Mouse (Mus musculus) CH12.LX (cell line): ENCODE measurements around the gene Lgals7. TPM values are rescaled to one million over a fixed set of nuclear protein-coding genes. Genes with fewer than 3 reads are reported as not detected.
A peak's percentile ranks its signal among the peaks of the same experiment; 100 is the strongest.

Experiments used
- DNase-seq: peaks from one replicate; pipeline ENCODE4 v3.0.0-alpha.2; 2013; ENCODE audit errors: extremely low read depth
- H3K27ac ChIP-seq: 2 replicates; pipeline ENCODE4 v1.5.1; 2012; ENCODE audit warnings: low read depth, mild to moderate bottlenecking, control low read depth, moderate library complexity; ENCODE audit not compliant: insufficient read depth
- H3K27me3 ChIP-seq: replicated peaks from 2 replicates; pipeline ENCODE3; 2012; ENCODE audit warnings: inconsistent platforms
- H3K36me3 ChIP-seq, 2 experiments: replicated peaks in 1 of 2; 2 replicates each; pipeline versions ENCODE3 to v1.6.1; 2012; ENCODE audit warnings: inconsistent platforms in 1 of 2, low read length in 1 of 2, mild to moderate bottlenecking in 1 of 2, mixed read lengths in 1 of 2, moderate library complexity in 1 of 2; ENCODE audit not compliant: control insufficient read depth in 1 of 2, insufficient read depth in 1 of 2
- H3K4me1 ChIP-seq, 2 experiments: 2 replicates each; pipeline ENCODE4 v1.6.1; 2012; ENCODE audit warnings: inconsistent platforms in 1 of 2, moderate library complexity in 1 of 2; ENCODE audit not compliant: insufficient read depth in 2 of 2, control insufficient read depth in 1 of 2
- H3K4me2 ChIP-seq: 2 replicates; pipeline ENCODE4 v1.6.1; 2012; ENCODE audit warnings: low read depth, mild to moderate bottlenecking, control low read depth; ENCODE audit not compliant: poor library complexity, insufficient read depth, severe bottlenecking
- H3K4me3 ChIP-seq, 3 experiments: fragments of 150-350 bp in 1 of 3; sonication (generic) in 1 of 3; replicated peaks in 1 of 3; 2 replicates each; pipeline versions ENCODE3 to v1.5.1; 2011 to 2012; ENCODE audit warnings: low read depth in 2 of 3, low read length in 2 of 3, mild to moderate bottlenecking in 2 of 3, moderate library complexity in 2 of 3, control low read depth in 1 of 3, improper control_type of control experiment in 1 of 3, inconsistent platforms in 1 of 3, mixed read lengths in 1 of 3; ENCODE audit not compliant: poor library complexity in 1 of 3
- H3K79me2 ChIP-seq: replicated peaks from 2 replicates; pipeline ENCODE4 v1.6.1; 2012; ENCODE audit warnings: mild to moderate bottlenecking, moderate library complexity; ENCODE audit not compliant: control insufficient read depth, poor library complexity, insufficient read depth, severe bottlenecking; ENCODE audit errors: extremely low read depth
- H3K9ac ChIP-seq: 2 replicates; pipeline ENCODE4 v1.6.1; 2012; ENCODE audit warnings: low read depth, mild to moderate bottlenecking, control low read depth, moderate library complexity; ENCODE audit not compliant: insufficient read depth
- H3K9me3 ChIP-seq: replicated peaks from 2 replicates; pipeline ENCODE3; 2012; ENCODE audit warnings: low read length, inconsistent platforms, mixed read lengths
- BHLHE40 ChIP-seq: IDR thresholded peaks from 2 replicates; pipeline ENCODE4 v1.6.1; 2011; ENCODE audit warnings: mild to moderate bottlenecking, low read depth, low read length, improper control_type of control experiment
- CHD2 ChIP-seq: IDR thresholded peaks from 2 replicates; pipeline ENCODE4 v1.6.1; 2011; ENCODE audit warnings: low read length, improper control_type of control experiment
- CTCF ChIP-seq, 2 experiments: IDR thresholded peaks in 1 of 2; conservative IDR thresholded peaks in 1 of 2; 2 replicates each; pipeline ENCODE4 v1.5.1; 2011 to 2012; ENCODE audit warnings: low read depth in 2 of 2, low read length in 2 of 2, improper control_type of control experiment in 1 of 2, inconsistent platforms in 1 of 2, mild to moderate bottlenecking in 1 of 2, moderate library complexity in 1 of 2
- E2F4 ChIP-seq: IDR thresholded peaks from 2 replicates; pipeline ENCODE4 v1.6.1; 2011; ENCODE audit warnings: low read depth, low read length, improper control_type of control experiment; ENCODE audit not compliant: insufficient replicate concordance
- EP300 ChIP-seq: IDR thresholded peaks from 2 replicates; pipeline ENCODE4 v1.6.1; 2011; ENCODE audit warnings: low read length, improper control_type of control experiment
- ETS1 ChIP-seq: conservative IDR thresholded peaks from 2 replicates; pipeline ENCODE4 v1.6.1; 2012; ENCODE audit warnings: low read depth, mild to moderate bottlenecking, inconsistent platforms, low read length, improper control_type of control experiment, moderate library complexity
- GABPA ChIP-seq: IDR thresholded peaks from 2 replicates; pipeline ENCODE4 v1.6.1; 2012; ENCODE audit warnings: low read depth, low read length, improper control_type of control experiment, inconsistent platforms; ENCODE audit not compliant: insufficient replicate concordance
- IRF4 ChIP-seq: IDR thresholded peaks from 2 replicates; pipeline ENCODE4 v1.6.1; 2014; ENCODE audit warnings: low read depth, mild to moderate bottlenecking, inconsistent platforms, low read length, improper control_type of control experiment
- MAFK ChIP-seq: IDR thresholded peaks from 2 replicates; pipeline ENCODE4 v1.6.1; 2011; ENCODE audit warnings: low read length, improper control_type of control experiment; ENCODE audit not compliant: insufficient replicate concordance
- MAX ChIP-seq: IDR thresholded peaks from 2 replicates; pipeline ENCODE4 v1.6.1; 2011; ENCODE audit warnings: low read length, improper control_type of control experiment
- NRF1 ChIP-seq: IDR thresholded peaks from 2 replicates; pipeline ENCODE4 v1.6.1; 2014; ENCODE audit warnings: low read depth, mild to moderate bottlenecking, inconsistent platforms, low read length, improper control_type of control experiment, moderate library complexity
- PAX5 ChIP-seq: IDR thresholded peaks from 2 replicates; pipeline ENCODE4 v1.6.1; 2012; ENCODE audit warnings: low read length, inconsistent platforms, mixed read lengths
- POLR2A ChIP-seq: IDR thresholded peaks from 2 replicates; pipeline ENCODE4 v1.6.1; 2011; ENCODE audit warnings: low read depth, mild to moderate bottlenecking, improper control_type of control experiment, low read length
- POLR2AphosphoS2 ChIP-seq: IDR thresholded peaks from 2 replicates; pipeline ENCODE4 v1.6.1; 2011; ENCODE audit warnings: low read depth, low read length, improper control_type of control experiment
- RAD21 ChIP-seq: IDR thresholded peaks from 2 replicates; pipeline ENCODE4 v1.6.1; 2011; ENCODE audit warnings: low read depth, mild to moderate bottlenecking, low read length, improper control_type of control experiment, moderate library complexity
- RCOR1 ChIP-seq: conservative IDR thresholded peaks from 2 replicates; pipeline ENCODE4 v1.6.1; 2012; ENCODE audit warnings: low read depth, mild to moderate bottlenecking, inconsistent platforms, low read length, improper control_type of control experiment
- SMC3 ChIP-seq: IDR thresholded peaks from 2 replicates; pipeline ENCODE4 v1.6.1; 2011; ENCODE audit warnings: low read depth, low read length, improper control_type of control experiment
- ZKSCAN1 ChIP-seq: IDR thresholded peaks from 2 replicates; pipeline ENCODE4 v1.6.1; 2012; ENCODE audit warnings: low read depth, inconsistent platforms, low read length, improper control_type of control experiment, borderline replicate concordance
- ZMIZ1 ChIP-seq: IDR thresholded peaks from 2 replicates; pipeline ENCODE4 v1.6.1; 2012; ENCODE audit warnings: low read depth, mild to moderate bottlenecking, inconsistent platforms, low read length, improper control_type of control experiment
- dilution Hi-C: fragments of 300-500 bp; cut with MboI; formaldehyde crosslinking; loops from 2 replicates; pipeline ENCODE4 v1.14.3; 2020; ENCODE audit warnings: low sequenced_read_pairs; ENCODE audit not compliant: extremely low pct_unique_long_range_greater_than_20kb, extremely low pct_ligation_motif_present
- in situ Hi-C: fragments of 300-500 bp; cut with MboI; formaldehyde crosslinking; loops from 3 replicates; pipeline ENCODE4 v1.14.3; 2019; ENCODE audit warnings: low sequenced_read_pairs, low pct_ligation_motif_present, low pct_unique_long_range_greater_than_20kb, mixed read lengths
- polyA plus RNA-seq: library from polyadenylated mRNA; unstranded; fragments of >175 nt; gene quantifications from 2 replicates; pipeline ENCODE4 v1.2.1, GENCODE M21; 2012; ENCODE audit warnings: low read depth; ENCODE audit not compliant: insufficient read length
- total RNA-seq, 2 experiments: library from RNA; depleted of rRNA; stranded (reverse); fragments of 300-350 nt in 1 of 2; fragments of >200 nt in 1 of 2; gene quantifications; 2 replicates each; pipeline ENCODE4 v1.2.3; 2012 to 2014

Gene Lgals7
- total and polyA plus RNA-seq, 3 experiments = not detected

DNA sequence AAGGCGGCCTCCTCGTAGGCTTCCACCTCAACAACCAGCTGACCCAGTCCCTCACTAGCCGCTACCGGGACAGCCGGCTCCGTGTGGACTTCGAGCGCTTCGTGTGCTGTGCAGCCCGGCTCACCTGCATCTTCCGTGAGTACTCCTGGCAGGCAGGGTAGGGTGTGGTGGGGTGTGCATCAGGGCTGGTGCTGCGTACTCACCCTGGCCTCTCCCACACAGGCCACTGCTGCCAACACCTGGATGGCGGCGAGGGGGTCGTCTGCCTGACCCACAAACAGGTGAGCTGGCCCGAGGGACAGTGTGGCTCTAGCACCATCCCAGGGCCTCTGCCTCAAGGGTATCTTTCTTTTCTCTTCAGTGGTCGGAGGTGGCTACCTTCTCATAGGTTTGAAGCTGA, 28.9 kb downstream of the Lgals7 start:
- H3K27ac ChIP-seq = no peak overlapping the region
- dilution Hi-C loops = no loop called here
- H3K27me3 ChIP-seq = no peaks in the 10 kb centered on the region
- in situ Hi-C loops = no loop called here
- no peaks in the 10 kb centered on the region for H3K4me1 ChIP-seq
- H3K36me3 ChIP-seq = peaks cover 55 to 93% of the 10 kb centered on the region in 2 experiments
- H3K4me3 ChIP-seq = no peak overlapping the region
- H3K4me2 ChIP-seq = no peak overlapping the region
- H3K9me3 ChIP-seq = no peaks in the 10 kb centered on the region
- TF ChIP-seq ZKSCAN1 (no peak), IRF4 (no peak), MAFK (no peak), RAD21 (no peak), POLR2A (no peak), MAX (no peak), PAX5 (no peak), EP300 (no peak), ZMIZ1 (no peak), POLR2AphosphoS2 (no peak), RCOR1 (no peak), BHLHE40 (no peak)
- DNase-seq = no peak
- no peaks in the 10 kb centered on the region for H3K79me2 ChIP-seq
- no peak overlapping the region for H3K9ac ChIP-seq

GRCm38 (mm10) chr7:28893643-28894265, 30.1 kb downstream of the Lgals7 start:
- H3K9me3 ChIP-seq = no peaks in the 10 kb centered on the region
- no peak overlapping the region for H3K9ac ChIP-seq
- H3K4me2 ChIP-seq = no peak overlapping the region
- no peaks in the 10 kb centered on the region for H3K27me3 ChIP-seq
- no peak for TF ChIP-seq GABPA
- no peak for TF ChIP-seq ETS1
- TF ChIP-seq SMC3 = peak; percentile 50
- TF ChIP-seq MAX = no peak
- TF ChIP-seq E2F4 = no peak
- no peak for TF ChIP-seq CHD2
- peak; percentile 38 for TF ChIP-seq RAD21
- peak in 1 of 2 experiments; percentile 62; a peak in 2 of 4 replicates for TF ChIP-seq CTCF (conservative IDR thresholded peaks at IDR 0.05 in 1 of 2, IDR thresholded peaks at IDR 0.05 in 1 of 2; ENCODE audit: low read depth in 2 of 2, low read length in 2 of 2)
- no peak for TF ChIP-seq PAX5
- TF ChIP-seq RCOR1 = no peak
- TF ChIP-seq NRF1 = no peak
- no peak for TF ChIP-seq EP300
- no peak for TF ChIP-seq IRF4
- H3K27ac ChIP-seq = no peak overlapping the region
- no peaks in the 10 kb centered on the region for H3K79me2 ChIP-seq
- in situ Hi-C loops (no loop called here), dilution Hi-C loops (no loop called here)
- no peaks in the 10 kb centered on the region for H3K4me1 ChIP-seq
- DNase-seq = peak; percentile 32
- peaks cover 67 to 94% of the 10 kb centered on the region in 2 experiments for H3K36me3 ChIP-seq
- no peak overlapping the region for H3K4me3 ChIP-seq
